Mouse (Mus musculus): ENCODE data around the gene Gpr107. TPM values are rescaled to one million over a fixed set of nuclear protein-coding genes. Genes with fewer than 3 reads are reported as not detected.
A peak's percentile ranks its signal among the peaks of the same experiment; 100 is the strongest.

The Gpr107 gene
- polyA plus RNA-seq, 1 experiment, result 34.5 TPM

- TF ChIP-seq POLR2A (IDR thresholded peaks at IDR 0.05; ENCODE audit: control insufficient read depth, low read depth, low read length) (no peak), CTCF (IDR thresholded peaks at IDR 0.05; ENCODE audit: control insufficient read depth, insufficient read depth, insufficient replicate concordance, low read depth, low read length) (no peak)
- Histone ChIP-seq H3K4me3 (ENCODE audit: control insufficient read depth, low read depth, low read length) (peak within 1 kb of the TSS; percentile 67), H3K36me3 (ENCODE audit: control insufficient read depth, insufficient read depth, low read length) (no peaks in the 10 kb centered on the region), H3K27ac (ENCODE audit: control insufficient read depth, insufficient read depth, low read depth, low read length) (no peak within 1 kb of the TSS), H3K4me1 (ENCODE audit: control insufficient read depth, insufficient read depth, low read length) (peaks cover 9% of the 10 kb centered on the region), H3K27me3 (ENCODE audit: control insufficient read depth, insufficient read depth, low read length) (no peaks in the 10 kb centered on the region; the same call in 1 of the 2 replicates)
Measured at GRCm38 (mm10) chr2:31245491-31246141, 93.5 kb downstream of the Gpr107 start, which contains the start of gene Ncs1. Gene Ncs1, plus strand, starts transcription at chr2:31245823.

GRCm38 (mm10) chr2:31246251-31246971 is 94.3 kb downstream of the Gpr107 start:
- Histone ChIP-seq H3K27ac (ENCODE audit: control insufficient read depth, insufficient read depth, low read depth, low read length) (no peak overlapping the region), H3K4me1 (ENCODE audit: control insufficient read depth, insufficient read depth, low read length) (peaks cover 9% of the 10 kb centered on the region), H3K27me3 (ENCODE audit: control insufficient read depth, insufficient read depth, low read length) (no peaks in the 10 kb centered on the region; the same call in 1 of the 2 replicates), H3K36me3 (ENCODE audit: control insufficient read depth, insufficient read depth, low read length) (no peaks in the 10 kb centered on the region), H3K4me3 (ENCODE audit: control insufficient read depth, low read depth, low read length) (peak overlapping the region; percentile 67)
- TF ChIP-seq POLR2A (IDR thresholded peaks at IDR 0.05; ENCODE audit: control insufficient read depth, low read depth, low read length), result no peak
- TF ChIP-seq CTCF (IDR thresholded peaks at IDR 0.05; ENCODE audit: control insufficient read depth, insufficient read depth, insufficient replicate concordance, low read depth, low read length), result no peak

- Histone ChIP-seq H3K27ac (ENCODE audit: control insufficient read depth, insufficient read depth, low read depth, low read length) (no peak overlapping the region), H3K36me3 (ENCODE audit: control insufficient read depth, insufficient read depth, low read length) (no peaks in the 10 kb centered on the region), H3K4me1 (ENCODE audit: control insufficient read depth, insufficient read depth, low read length) (peaks cover 9% of the 10 kb centered on the region), H3K27me3 (ENCODE audit: control insufficient read depth, insufficient read depth, low read length) (no peaks in the 10 kb centered on the region; the same call in 1 of the 2 replicates), H3K4me3 (ENCODE audit: control insufficient read depth, low read depth, low read length) (no peak overlapping the region)
- TF ChIP-seq CTCF (IDR thresholded peaks at IDR 0.05; ENCODE audit: control insufficient read depth, insufficient read depth, insufficient replicate concordance, low read depth, low read length) (no peak), POLR2A (IDR thresholded peaks at IDR 0.05; ENCODE audit: control insufficient read depth, low read depth, low read length) (no peak)
Measured at GRCm38 (mm10) chr2:31248856-31249255, 96.7 kb downstream of the Gpr107 start.

- H3K27ac ChIP-seq (ENCODE audit: control insufficient read depth, insufficient read depth, low read depth, low read length), result no peak overlapping the region
- TF ChIP-seq POLR2A (IDR thresholded peaks at IDR 0.05; ENCODE audit: control insufficient read depth, low read depth, low read length) (no peak), CTCF (IDR thresholded peaks at IDR 0.05; ENCODE audit: control insufficient read depth, insufficient read depth, insufficient replicate concordance, low read depth, low read length) (no peak)
- H3K36me3 ChIP-seq (ENCODE audit: control insufficient read depth, insufficient read depth, low read length), result no peaks in the 10 kb centered on the region
- H3K27me3 ChIP-seq (ENCODE audit: control insufficient read depth, insufficient read depth, low read length), result no peaks in the 10 kb centered on the region
- H3K4me1 ChIP-seq (ENCODE audit: control insufficient read depth, insufficient read depth, low read length), result peaks cover 2% of the 10 kb centered on the region; the same call in 1 of the 2 replicates
- H3K4me3 ChIP-seq (ENCODE audit: control insufficient read depth, low read depth, low read length), result no peak overlapping the region
Measured at GRCm38 (mm10) chr2:31252167-31252566, 100.1 kb downstream of the Gpr107 start.

GRCm38 (mm10) chr2:31253463-31253862 is 101.3 kb downstream of the Gpr107 start:
- Histone ChIP-seq H3K27me3 (ENCODE audit: control insufficient read depth, insufficient read depth, low read length) (no peaks in the 10 kb centered on the region), H3K4me3 (ENCODE audit: control insufficient read depth, low read depth, low read length) (no peak overlapping the region), H3K4me1 (ENCODE audit: control insufficient read depth, insufficient read depth, low read length) (peaks cover 2% of the 10 kb centered on the region), H3K27ac (ENCODE audit: control insufficient read depth, insufficient read depth, low read depth, low read length) (no peak overlapping the region), H3K36me3 (ENCODE audit: control insufficient read depth, insufficient read depth, low read length) (no peaks in the 10 kb centered on the region)
- no peak for TF ChIP-seq CTCF (IDR thresholded peaks at IDR 0.05; ENCODE audit: control insufficient read depth, insufficient read depth, insufficient replicate concordance, low read depth, low read length)
- no peak for TF ChIP-seq POLR2A (IDR thresholded peaks at IDR 0.05; ENCODE audit: control insufficient read depth, low read depth, low read length)

- Histone ChIP-seq H3K27ac (ENCODE audit: control insufficient read depth, insufficient read depth, low read depth, low read length) (no peak overlapping the region), H3K27me3 (ENCODE audit: control insufficient read depth, insufficient read depth, low read length) (no peaks in the 10 kb centered on the region), H3K4me3 (ENCODE audit: control insufficient read depth, low read depth, low read length) (no peak overlapping the region), H3K36me3 (ENCODE audit: control insufficient read depth, insufficient read depth, low read length) (no peaks in the 10 kb centered on the region), H3K4me1 (ENCODE audit: control insufficient read depth, insufficient read depth, low read length) (peaks cover 15% of the 10 kb centered on the region)
- TF ChIP-seq CTCF (IDR thresholded peaks at IDR 0.05; ENCODE audit: control insufficient read depth, insufficient read depth, insufficient replicate concordance, low read depth, low read length), result no peak
- TF ChIP-seq POLR2A (IDR thresholded peaks at IDR 0.05; ENCODE audit: control insufficient read depth, low read depth, low read length), result no peak
Measured at GRCm38 (mm10) chr2:31254806-31255205, 102.7 kb downstream of the Gpr107 start.
